Mouse (Mus musculus): ENCODE data around the gene Jaml. TPM values are rescaled to one million over a fixed set of nuclear protein-coding genes. Genes with fewer than 3 reads are reported as not detected.

The Jaml gene
- polyA plus RNA-seq, 1 experiment: not detected

DNA sequence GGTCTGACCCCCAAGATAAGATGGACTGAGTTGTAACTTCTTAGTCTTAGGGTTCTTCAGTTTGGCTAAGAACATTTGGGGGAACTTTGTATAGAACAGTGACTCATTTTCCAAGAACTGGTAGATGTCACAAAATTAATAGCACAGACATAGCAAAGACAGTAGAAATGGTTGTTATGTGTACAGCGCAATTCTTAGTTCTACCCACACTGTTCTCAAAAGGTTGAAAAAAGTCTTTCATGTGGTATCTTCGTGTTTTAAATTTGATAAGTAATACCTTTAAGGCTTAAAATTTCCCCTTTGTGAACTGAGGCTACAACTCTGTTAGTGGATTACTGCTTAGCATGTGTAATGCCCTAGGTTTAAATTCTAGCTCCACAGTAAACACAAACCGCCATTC is 4.1 kb downstream of the Jaml start:
- Histone ChIP-seq H3ac (ENCODE audit: control insufficient read depth, insufficient read length, low read depth) (no peak overlapping the region), H3K36me3 (ENCODE audit: control insufficient read depth, insufficient read depth) (no peaks in the 10 kb centered on the region), H3K79me3 (ENCODE audit: low read depth) (no peaks in the 10 kb centered on the region), H3K4me3 (ENCODE audit: insufficient read depth, poor library complexity, severe bottlenecking) (no peak overlapping the region), H3K79me2 (ENCODE audit: control insufficient read depth, insufficient read depth) (no peaks in the 10 kb centered on the region), H3K27me3 (ENCODE audit: control insufficient read depth, insufficient read depth, insufficient read length) (peaks cover 78% of the 10 kb centered on the region)
- TF ChIP-seq USF1 (IDR thresholded peaks at IDR 0.05; ENCODE audit: low read depth): no peak
- no peak for TF ChIP-seq CEBPB (IDR thresholded peaks at IDR 0.05; ENCODE audit: low read depth)
- TF ChIP-seq FOSL1 (IDR thresholded peaks at IDR 0.05; ENCODE audit: insufficient read depth, low read length, poor library complexity, severe bottlenecking): no peak
- no peak for TF ChIP-seq MAX (IDR thresholded peaks at IDR 0.05)
- no peak for TF ChIP-seq CTCF (IDR thresholded peaks at IDR 0.05; ENCODE audit: control insufficient read depth, insufficient read depth, insufficient read length)
- TF ChIP-seq MYOD1 (IDR thresholded peaks at IDR 0.05; ENCODE audit: control insufficient read depth, insufficient read length, low read depth): no peak
- no peak for TF ChIP-seq MYOG (IDR thresholded peaks at IDR 0.05; ENCODE audit: control insufficient read depth, extremely low read depth, insufficient read length)

DNA sequence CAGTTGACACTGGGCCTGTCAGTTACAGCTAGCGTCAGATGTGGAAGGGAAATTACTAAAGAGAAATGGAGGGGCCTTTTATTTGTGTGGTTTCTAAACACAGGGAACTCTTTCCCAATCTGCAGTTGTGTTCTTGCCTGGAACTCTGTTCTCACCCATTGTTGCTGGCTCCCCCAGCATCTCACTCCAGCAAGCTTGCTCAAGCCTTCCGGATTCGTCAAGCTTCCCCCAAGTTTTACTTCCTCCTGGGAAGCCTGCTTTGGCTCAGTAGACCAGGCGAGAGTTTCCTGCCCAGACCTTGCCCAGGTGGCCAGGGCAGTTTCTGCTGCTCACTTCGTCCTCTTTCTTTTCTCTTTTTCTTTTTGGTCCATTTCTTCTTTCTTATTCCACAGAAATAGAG is 5.6 kb downstream of the Jaml start:
- no peak for TF ChIP-seq MAX (IDR thresholded peaks at IDR 0.05)
- H3K27me3 ChIP-seq (ENCODE audit: control insufficient read depth, insufficient read depth, insufficient read length): peaks cover 64% of the 10 kb centered on the region

DNA sequence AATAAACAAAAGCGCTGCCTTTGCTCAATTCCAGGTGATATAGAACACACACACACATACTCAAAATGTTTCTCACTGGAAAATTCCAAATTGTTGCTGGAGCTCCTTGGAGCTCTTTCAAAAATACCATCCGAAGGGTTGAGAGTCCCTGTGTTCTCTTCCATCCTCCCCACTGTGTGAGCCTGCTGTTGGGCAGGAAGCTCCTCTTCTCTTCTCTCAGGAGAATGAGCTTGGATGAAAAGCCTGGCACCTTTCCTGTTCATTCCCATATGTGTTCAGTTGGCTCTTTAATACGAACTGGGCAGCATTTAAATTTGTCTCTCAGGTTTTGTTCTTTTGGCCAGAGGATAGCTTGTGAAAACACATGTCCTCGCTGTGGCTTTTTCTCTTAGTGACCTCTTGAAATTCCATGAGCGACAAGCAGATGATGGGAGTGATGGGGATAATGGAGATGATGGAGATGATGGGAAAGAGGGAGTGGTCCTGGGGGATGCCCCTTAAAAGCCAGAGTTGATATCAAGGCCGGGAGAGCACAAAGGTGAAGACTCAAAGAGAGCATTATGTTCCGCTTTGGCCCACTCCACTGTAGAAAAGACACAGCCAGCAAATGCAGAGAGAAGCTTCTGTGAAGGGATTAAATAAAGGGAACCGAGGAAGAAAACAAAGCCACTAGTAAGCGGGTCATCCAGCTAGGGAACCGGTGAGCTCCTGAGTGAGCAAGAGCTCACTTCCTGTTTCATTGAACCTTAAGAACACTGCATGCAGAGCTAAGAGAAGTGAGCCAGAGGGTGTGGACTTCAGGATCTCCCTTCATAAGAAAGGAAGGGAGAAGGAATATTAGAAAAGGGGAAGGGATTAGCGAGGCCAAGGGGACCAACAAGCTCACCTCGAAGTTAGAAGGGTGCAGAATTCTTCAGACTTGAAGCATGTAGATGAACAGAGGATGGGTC is 7.0 kb downstream of the Jaml start:
- Histone ChIP-seq H3K36me3 (ENCODE audit: control insufficient read depth, insufficient read depth) (no peaks in the 10 kb centered on the region), H3K79me2 (ENCODE audit: control insufficient read depth, insufficient read depth) (no peaks in the 10 kb centered on the region), H3K27me3 (ENCODE audit: control insufficient read depth, insufficient read depth, insufficient read length) (peaks cover 54% of the 10 kb centered on the region), H3ac (ENCODE audit: control insufficient read depth, insufficient read length, low read depth) (no peak overlapping the region), H3K4me3 (ENCODE audit: insufficient read depth, poor library complexity, severe bottlenecking) (no peak overlapping the region), H3K79me3 (ENCODE audit: low read depth) (no peaks in the 10 kb centered on the region)
- TF ChIP-seq CEBPB (IDR thresholded peaks at IDR 0.05; ENCODE audit: low read depth) (no peak), CTCF (IDR thresholded peaks at IDR 0.05; ENCODE audit: control insufficient read depth, insufficient read depth, insufficient read length) (no peak)

More for the DNA sequence above, 5.6 kb downstream of the Jaml start:
- Histone ChIP-seq H3ac (ENCODE audit: control insufficient read depth, insufficient read length, low read depth) (no peak overlapping the region), H3K79me3 (ENCODE audit: low read depth) (no peaks in the 10 kb centered on the region), H3K4me3 (ENCODE audit: insufficient read depth, poor library complexity, severe bottlenecking) (no peak overlapping the region), H3K36me3 (ENCODE audit: control insufficient read depth, insufficient read depth) (no peaks in the 10 kb centered on the region), H3K79me2 (ENCODE audit: control insufficient read depth, insufficient read depth) (no peaks in the 10 kb centered on the region)

DNA sequence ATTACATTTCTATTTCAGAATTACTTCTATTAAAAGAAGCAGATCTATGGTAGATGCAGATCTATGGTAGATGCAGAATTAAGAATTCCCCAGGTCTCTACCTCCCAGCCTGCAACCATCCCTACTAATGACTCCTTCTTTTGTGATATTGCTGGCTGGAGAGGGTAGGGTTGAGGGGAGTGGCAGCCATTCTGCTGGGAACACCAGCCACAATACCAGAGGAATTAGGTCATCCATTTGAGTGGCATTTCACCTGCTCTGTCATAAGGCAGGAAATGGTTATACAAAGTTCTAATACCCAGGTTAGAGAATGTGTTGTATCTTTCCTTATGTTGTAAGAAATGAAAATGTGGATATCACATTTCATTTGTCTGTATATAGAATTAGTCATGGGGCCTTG is 9.1 kb downstream of the Jaml start:
- no peaks in the 10 kb centered on the region for H3K36me3 ChIP-seq (ENCODE audit: control insufficient read depth, insufficient read depth)
- no peak overlapping the region for H3K4me3 ChIP-seq (ENCODE audit: insufficient read depth, poor library complexity, severe bottlenecking)
- no peak overlapping the region for H3ac ChIP-seq (ENCODE audit: control insufficient read depth, insufficient read length, low read depth)
- no peaks in the 10 kb centered on the region for H3K79me3 ChIP-seq (ENCODE audit: low read depth)
- peaks cover 49% of the 10 kb centered on the region for H3K27me3 ChIP-seq (ENCODE audit: control insufficient read depth, insufficient read depth, insufficient read length)
- TF ChIP-seq MYOD1 (IDR thresholded peaks at IDR 0.05; ENCODE audit: control insufficient read depth, insufficient read length, low read depth): no peak
- TF ChIP-seq MYOG (IDR thresholded peaks at IDR 0.05; ENCODE audit: control insufficient read depth, extremely low read depth, insufficient read length): no peak
- no peak for TF ChIP-seq CEBPB (IDR thresholded peaks at IDR 0.05; ENCODE audit: low read depth)
- no peak for TF ChIP-seq FOSL1 (IDR thresholded peaks at IDR 0.05; ENCODE audit: insufficient read depth, low read length, poor library complexity, severe bottlenecking)
- TF ChIP-seq MAX (IDR thresholded peaks at IDR 0.05): no peak
- no peak for TF ChIP-seq USF1 (IDR thresholded peaks at IDR 0.05; ENCODE audit: low read depth)
- no peak for TF ChIP-seq CTCF (IDR thresholded peaks at IDR 0.05; ENCODE audit: control insufficient read depth, insufficient read depth, insufficient read length)
- no peaks in the 10 kb centered on the region for H3K79me2 ChIP-seq (ENCODE audit: control insufficient read depth, insufficient read depth)

DNA sequence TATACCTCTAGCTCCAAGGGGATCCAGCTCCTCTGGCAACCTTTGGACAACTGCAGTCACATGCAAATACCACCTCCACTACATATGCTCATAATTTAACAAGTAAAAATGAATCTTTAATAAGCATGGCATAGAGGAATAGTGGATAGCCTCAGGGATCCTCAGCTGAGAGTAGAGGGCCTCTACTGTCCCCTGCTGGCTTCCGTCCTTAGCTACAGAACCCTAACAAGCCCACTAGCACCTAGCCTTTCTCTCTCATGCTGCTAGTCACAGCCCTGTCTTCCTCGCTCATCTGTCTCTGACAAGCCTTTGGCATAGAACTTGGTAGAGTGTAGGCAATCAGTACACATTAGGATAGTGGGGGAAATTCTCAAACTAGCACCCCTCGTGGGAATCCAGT is 11.8 kb downstream of the Jaml start:
- Histone ChIP-seq H3K79me2 (ENCODE audit: control insufficient read depth, insufficient read depth) (no peaks in the 10 kb centered on the region), H3K4me3 (ENCODE audit: insufficient read depth, poor library complexity, severe bottlenecking) (no peak overlapping the region), H3K79me3 (ENCODE audit: low read depth) (no peaks in the 10 kb centered on the region), H3K36me3 (ENCODE audit: control insufficient read depth, insufficient read depth) (no peaks in the 10 kb centered on the region), H3K27me3 (ENCODE audit: control insufficient read depth, insufficient read depth, insufficient read length) (peaks cover 46% of the 10 kb centered on the region), H3ac (ENCODE audit: control insufficient read depth, insufficient read length, low read depth) (no peak overlapping the region)
- no peak for TF ChIP-seq MAX (IDR thresholded peaks at IDR 0.05)
- TF ChIP-seq CEBPB (IDR thresholded peaks at IDR 0.05; ENCODE audit: low read depth): no peak
- no peak for TF ChIP-seq FOSL1 (IDR thresholded peaks at IDR 0.05; ENCODE audit: insufficient read depth, low read length, poor library complexity, severe bottlenecking)
- TF ChIP-seq MYOG (IDR thresholded peaks at IDR 0.05; ENCODE audit: control insufficient read depth, extremely low read depth, insufficient read length): no peak
- TF ChIP-seq CTCF (IDR thresholded peaks at IDR 0.05; ENCODE audit: control insufficient read depth, insufficient read depth, insufficient read length): no peak
- TF ChIP-seq USF1 (IDR thresholded peaks at IDR 0.05; ENCODE audit: low read depth): no peak
- TF ChIP-seq MYOD1 (IDR thresholded peaks at IDR 0.05; ENCODE audit: control insufficient read depth, insufficient read length, low read depth): no peak

DNA sequence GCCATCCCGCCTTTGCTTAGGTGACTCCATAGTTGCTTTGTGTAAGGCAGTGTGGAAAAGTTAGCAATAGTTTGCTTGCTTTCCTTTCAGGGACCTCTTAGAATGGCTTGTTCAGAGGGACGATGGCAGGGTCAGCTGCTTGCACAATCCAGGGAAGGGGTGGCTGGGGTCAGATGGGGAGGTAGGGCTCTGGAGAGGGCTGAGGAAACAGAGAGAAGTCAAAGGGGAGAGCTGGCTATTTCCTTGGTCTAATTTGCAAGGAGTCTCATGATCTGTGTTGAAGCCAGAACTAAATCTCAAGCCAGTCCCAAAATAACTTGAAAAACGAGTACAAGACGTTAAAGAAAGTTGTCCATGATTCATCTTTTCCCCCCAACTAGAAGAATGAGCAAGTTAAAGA is 13.7 kb downstream of the Jaml start:
- Histone ChIP-seq H3K79me2 (ENCODE audit: control insufficient read depth, insufficient read depth) (no peaks in the 10 kb centered on the region), H3K4me3 (ENCODE audit: insufficient read depth, poor library complexity, severe bottlenecking) (no peak overlapping the region), H3K27me3 (ENCODE audit: control insufficient read depth, insufficient read depth, insufficient read length) (peaks cover 50% of the 10 kb centered on the region), H3K36me3 (ENCODE audit: control insufficient read depth, insufficient read depth) (no peaks in the 10 kb centered on the region), H3ac (ENCODE audit: control insufficient read depth, insufficient read length, low read depth) (no peak overlapping the region), H3K79me3 (ENCODE audit: low read depth) (no peaks in the 10 kb centered on the region)
- no peak for TF ChIP-seq CTCF (IDR thresholded peaks at IDR 0.05; ENCODE audit: control insufficient read depth, insufficient read depth, insufficient read length)
- TF ChIP-seq MAX (IDR thresholded peaks at IDR 0.05): no peak
- no peak for TF ChIP-seq MYOG (IDR thresholded peaks at IDR 0.05; ENCODE audit: control insufficient read depth, extremely low read depth, insufficient read length)
- TF ChIP-seq MYOD1 (IDR thresholded peaks at IDR 0.05; ENCODE audit: control insufficient read depth, insufficient read length, low read depth): no peak
- TF ChIP-seq CEBPB (IDR thresholded peaks at IDR 0.05; ENCODE audit: low read depth): no peak
- no peak for TF ChIP-seq USF1 (IDR thresholded peaks at IDR 0.05; ENCODE audit: low read depth)
- no peak for TF ChIP-seq FOSL1 (IDR thresholded peaks at IDR 0.05; ENCODE audit: insufficient read depth, low read length, poor library complexity, severe bottlenecking)

All from C2C12 (cell line).